Mouse (Mus musculus) liver, postnatal 0 days (tissue): Measurements from ENCODE around the gene Exd2.

Source experiments
- CTCF ChIP-seq: sonication (generic); IDR thresholded peaks from 2 replicates; pipeline ENCODE4 v1.5.1; 2016; ENCODE audit warnings: antibody characterized with exemption, low read depth
- EP300 ChIP-seq: IDR thresholded peaks from 2 replicates; pipeline ENCODE4 v1.6.1; 2016; ENCODE audit warnings: antibody characterized with exemption, low read depth, mild to moderate bottlenecking

GRCm38 (mm10) chr12:80530630-80531029 lies 67.7 kb downstream of the Exd2 start:
- TF ChIP-seq EP300 (no peak), CTCF (no peak)
